Mouse (Mus musculus): ENCODE results near the gene Psma5.

DNA sequence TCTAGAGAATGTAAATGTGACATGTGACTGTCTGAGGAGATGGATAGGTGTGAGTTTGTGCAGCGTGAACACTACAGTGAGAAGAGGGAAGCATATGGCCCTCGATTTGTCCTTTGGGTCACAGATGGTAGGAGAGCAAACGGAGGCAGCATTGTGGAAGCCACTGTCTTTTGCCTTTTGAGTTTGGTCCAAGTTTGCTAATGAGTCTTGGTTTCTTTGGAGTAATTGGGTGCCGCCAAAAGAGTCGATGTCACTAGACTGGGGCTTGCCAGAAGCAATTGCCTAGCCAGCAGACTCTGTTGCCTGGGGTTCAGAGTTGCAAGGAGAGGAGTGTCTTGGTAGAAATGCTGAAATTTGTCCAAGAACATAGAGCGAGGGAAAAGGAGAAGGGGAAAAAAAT is 44.9 kb upstream of the Psma5 start:
- TF ChIP-seq POLR2A (IDR thresholded peaks at IDR 0.05; ENCODE audit: low read depth, low read length) (no peak), CTCF (IDR thresholded peaks at IDR 0.05; ENCODE audit: borderline replicate concordance, insufficient read depth, low read length) (no peak)
